Mouse (Mus musculus): ENCODE results near the gene Tbl1x.

Gene Tbl1x

DNA sequence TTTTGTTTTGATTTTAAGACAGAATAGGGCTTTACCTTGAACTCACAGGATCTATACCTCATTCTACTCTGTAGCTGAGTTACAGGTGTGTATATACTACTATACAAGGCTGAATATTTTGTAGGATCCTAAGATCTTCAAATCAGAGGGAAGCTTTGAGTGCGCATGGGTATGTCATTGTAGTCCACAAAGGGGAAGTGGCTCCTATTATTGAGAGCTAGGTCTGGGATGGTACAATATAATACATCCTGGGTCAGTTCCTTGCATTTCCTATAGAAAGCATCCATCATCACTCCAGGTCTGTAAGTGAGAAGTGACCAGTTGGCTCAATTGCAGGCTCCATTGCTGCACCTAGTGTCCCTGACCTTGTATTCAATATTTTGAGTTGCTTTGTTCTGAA lies 102.2 kb downstream of the Tbl1x start:
- no peak for DNase-seq

DNA sequence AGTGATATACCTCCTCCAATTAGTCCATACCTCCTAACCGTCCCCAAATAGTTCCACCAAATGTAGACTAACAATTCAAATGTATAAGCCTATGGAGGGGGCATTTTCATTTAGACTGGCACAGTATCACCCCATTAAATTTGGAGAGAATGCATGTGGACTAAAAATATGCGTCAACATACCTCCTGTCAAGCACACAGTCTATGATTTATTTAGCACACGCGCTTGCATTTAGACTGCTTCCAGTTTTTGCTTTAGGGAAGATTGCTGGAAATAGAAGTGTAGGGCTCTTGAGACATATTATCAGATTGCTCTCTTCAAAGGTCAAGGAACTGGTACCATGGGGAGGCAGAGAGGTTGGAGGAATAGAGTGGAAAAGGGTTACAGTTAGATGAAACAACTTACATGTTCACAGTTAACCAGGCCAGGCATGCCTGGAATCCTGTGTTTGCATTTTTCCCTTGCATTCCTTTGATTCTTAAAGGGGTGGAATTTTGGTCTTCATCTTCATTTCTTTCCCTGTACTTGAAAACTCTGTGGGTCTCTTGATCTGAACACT lies 105.0 kb downstream of the Tbl1x start:
- no peak for DNase-seq

DNA sequence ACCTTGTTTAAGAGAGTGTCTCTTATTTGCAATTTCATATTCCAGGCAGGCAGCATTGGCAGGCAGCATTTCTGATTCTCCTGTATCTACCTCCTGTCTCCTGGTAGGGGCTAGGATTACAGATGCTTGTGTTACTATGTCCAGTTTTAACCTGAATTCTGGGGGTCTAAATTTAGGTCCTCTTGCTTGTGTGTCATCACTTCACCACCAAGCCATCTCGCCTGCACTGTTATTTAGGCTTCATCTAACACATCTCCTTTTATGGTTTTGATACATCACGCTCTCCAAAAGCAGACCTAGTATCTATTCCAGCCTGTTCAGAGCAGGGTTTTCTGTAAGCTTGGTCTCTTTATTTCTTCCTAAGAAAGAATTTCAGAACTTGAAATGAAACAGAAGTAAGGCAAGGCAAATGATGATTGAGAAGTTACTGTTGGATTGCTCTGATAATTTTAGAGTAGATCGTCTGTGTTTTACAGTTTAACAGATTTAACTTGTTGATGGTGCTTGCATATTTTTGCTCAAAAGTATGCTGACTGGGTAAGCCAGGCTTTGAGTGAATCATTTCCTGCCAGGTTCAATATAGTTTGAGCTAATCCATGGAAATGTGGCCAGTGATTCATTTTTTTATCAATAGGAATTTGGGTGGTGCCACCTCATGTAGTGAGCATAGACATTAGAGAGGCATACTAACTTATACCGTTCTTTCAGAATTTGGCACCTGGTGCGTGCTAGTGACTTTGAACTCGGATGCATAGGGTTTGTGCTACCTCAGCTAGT lies 106.7 kb downstream of the Tbl1x start:
- DNase-seq: no peak

DNA sequence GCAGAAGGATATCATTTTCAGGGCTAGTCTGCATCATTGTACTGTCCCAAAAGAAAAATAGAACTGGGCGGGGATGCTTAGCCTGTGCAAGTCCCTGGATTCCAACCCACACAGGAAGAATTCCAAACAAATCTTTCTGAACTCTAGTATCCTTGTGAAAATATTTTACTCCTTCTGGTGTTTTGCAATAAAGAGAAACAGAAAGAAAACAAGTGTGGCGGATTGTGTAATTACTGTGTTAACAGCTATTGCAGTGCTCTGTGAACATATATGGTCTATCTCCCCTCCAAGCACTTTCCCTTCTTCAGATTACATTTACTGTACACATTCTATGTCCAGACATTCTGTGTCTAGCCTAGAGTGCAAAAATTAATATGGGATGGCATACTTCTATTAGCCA lies 119.6 kb downstream of the Tbl1x start:
- no peak for DNase-seq

DNA sequence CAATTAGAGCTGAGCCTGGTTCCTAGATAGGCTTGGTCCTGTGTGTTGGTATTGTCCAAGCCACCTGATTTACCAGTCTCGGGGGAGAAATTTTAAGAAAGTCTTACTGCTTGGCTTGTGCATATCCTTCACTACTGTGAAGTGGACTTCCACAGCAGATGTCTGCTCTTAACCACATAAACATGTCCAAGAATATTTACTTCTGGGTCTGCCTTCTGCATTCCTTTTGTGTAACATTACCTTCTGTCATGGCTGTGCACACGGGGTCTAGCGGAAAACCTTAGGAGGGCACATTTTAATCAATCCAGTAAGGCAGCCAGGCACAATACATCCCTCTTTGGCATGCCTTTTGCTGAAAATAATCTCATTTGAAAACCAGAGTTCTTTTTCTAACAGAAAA lies 125.7 kb downstream of the Tbl1x start:
- DNase-seq: no peak

DNA sequence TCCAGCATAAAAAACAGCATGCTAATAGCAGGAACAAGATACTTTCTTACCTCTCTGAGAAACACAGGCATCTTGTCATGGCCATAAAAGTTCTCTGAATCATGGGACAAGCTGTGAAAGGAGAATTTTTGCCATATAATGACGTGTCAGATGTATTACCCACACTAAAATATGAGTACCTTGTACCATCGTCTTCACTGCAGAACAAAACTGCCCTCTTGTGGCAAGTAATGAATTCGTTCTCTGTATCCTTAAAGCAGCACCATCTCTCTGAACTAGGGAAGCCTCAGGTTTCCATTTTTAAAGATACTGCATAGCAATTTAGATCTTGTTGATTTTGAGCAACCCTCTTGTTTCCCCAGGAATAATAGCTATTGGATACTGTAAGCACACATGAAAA lies 127.3 kb downstream of the Tbl1x start:
- no peak for DNase-seq

DNA sequence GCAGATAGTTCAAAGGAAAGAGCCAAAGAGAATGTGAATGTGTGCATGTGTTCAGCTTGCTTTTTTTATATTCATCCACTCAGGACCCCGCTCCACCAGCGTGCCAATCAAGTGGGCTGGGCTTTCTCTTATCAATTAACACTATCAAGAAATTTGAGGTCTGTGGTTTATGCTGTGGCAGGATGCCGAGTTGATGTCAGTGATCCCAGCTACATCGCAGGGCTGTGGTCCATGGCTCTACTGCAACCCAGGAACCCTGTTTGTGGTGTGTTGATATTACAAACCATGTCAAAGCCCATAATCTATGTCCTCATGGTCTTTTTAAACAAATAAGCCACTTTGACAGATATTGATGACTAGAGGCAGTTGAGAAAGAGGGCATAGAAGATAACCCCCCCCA lies 129.5 kb downstream of the Tbl1x start:
- DNase-seq: no peak

DNA sequence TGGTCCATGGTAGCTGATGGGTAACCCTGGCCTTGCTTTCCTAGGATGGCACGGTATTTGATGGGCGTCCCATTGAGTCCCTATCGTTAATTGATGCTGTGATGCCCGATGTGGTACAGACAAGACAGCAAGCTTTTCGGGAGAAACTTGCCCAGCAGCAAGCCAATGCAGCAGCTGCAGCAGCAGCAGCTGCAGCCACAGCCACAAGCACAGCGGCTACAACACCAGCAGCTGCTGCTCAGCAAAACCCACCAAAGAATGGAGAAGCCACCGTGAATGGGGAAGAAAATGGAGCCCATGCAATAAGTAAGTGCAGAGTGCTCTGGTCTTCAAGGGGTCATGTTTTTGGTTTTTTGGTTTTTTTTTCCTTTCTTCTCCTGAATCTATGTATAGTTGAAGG lies 135.4 kb downstream of the Tbl1x start:
- DNase-seq: no peak

DNA sequence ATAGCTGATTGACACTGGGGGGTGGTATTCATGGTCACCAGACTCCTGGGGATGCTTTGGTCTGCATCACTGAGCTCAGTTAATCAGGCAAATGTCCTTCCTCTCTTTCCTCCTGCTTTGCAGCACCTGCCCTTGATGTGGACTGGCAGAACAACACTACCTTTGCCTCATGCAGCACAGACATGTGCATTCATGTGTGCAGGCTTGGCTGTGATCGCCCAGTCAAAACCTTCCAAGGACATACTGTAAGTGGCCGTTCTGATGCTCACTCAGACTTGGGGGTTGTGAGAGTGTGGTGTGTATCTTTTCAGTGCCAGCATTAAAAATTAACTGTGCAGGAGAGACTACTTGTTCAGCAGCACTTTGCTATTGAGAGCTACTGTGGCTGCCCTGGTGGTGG lies 139.4 kb downstream of the Tbl1x start:
- no peak for DNase-seq

DNA sequence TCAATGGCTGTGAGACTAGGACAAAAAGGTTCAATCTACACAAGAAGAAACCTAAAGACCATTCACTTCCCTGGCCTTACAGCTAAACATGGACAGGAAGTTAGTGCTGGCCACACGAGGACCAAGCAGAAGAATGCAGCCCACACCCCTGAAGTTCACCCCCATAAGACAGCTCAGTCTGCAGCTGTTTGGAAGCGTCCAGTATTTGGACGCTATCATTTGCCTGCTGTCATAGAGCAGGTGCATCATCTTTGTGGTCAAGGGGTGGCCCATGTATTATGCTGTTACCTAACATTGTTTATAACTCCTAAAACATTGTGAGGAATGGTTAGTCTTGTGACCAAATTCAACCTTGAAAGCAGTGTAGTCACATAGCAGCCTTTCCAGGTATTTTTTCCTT lies 151.2 kb downstream of the Tbl1x start:
- DNase-seq: no peak

DNA sequence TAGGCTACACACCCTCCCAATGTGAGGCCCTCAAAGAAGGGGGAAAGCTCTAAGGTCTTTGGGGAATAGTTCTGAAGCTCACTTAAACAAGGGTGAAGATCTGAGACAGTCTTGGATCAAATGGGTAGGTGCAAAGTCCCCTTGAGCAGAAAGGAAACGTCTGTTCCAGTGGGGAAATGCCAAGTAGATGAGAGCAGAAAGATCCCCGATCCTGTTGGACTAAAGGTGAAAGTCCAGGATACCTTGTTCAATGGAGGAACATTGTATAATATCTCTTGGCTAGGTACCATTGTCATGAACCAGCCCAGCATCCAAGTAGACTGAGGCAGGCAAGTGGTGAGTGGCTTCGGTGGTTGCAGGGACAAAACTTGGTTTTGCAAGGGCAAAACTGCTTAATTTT lies 152.5 kb downstream of the Tbl1x start:
- no peak for DNase-seq

DNA sequence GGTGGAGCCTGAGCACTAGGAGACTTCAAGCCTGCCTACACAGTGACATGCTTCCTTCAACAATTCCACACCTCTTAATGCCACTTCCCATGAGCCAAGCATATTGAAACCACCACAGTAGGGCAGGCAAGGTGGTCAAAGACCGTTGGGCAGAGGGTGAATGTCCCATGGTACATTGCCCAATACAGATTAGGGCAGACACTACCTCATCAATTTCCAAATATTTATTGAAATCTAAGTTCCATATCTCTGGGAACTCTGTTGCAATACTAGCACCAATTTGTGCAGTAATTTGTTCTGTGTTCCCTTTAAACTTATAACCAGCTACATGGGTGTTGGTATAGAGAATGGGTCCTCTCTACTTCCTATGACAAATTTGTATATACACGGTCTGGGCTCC lies 154.2 kb downstream of the Tbl1x start:
- no peak for DNase-seq

DNA sequence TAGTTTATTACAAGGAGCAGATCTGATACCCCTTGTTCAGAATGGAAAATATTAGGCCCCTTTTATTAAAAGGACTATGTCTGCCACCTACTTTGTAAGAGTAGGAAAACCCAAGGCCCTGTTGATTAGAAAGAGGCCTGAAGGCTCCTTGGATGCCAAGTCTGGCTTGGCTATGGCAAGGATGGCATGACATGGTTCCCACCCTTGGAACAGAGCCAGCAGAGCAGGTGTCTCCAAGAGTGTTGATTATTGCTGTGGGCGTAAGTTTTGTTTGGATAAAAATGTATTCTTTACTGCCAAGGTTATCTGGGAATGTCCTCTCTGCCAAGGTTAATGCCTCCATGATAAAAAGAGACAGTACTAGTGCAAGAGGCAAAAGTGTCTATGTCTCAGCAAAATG lies 156.1 kb downstream of the Tbl1x start:
- DNase-seq: no peak

DNA sequence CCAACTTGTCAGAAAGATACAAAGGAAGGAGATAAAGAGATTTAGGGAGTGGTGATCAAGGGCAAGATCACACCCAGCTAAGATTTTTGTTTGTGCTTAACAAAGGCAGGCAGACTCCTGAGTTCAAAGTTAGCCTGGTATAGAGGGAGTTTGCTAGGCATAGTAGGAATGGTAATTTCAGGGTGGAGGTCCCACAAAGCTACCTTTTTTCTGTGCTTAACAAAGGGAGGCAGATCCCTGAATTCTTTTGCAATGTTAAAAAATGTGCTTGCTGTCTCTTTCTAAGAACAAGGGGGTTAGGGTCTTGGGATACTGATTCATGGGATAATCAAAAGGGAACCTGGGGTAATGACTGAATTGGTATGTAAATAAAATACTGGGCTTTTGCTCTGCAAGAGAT lies 156.6 kb downstream of the Tbl1x start:
- no peak for DNase-seq

DNA sequence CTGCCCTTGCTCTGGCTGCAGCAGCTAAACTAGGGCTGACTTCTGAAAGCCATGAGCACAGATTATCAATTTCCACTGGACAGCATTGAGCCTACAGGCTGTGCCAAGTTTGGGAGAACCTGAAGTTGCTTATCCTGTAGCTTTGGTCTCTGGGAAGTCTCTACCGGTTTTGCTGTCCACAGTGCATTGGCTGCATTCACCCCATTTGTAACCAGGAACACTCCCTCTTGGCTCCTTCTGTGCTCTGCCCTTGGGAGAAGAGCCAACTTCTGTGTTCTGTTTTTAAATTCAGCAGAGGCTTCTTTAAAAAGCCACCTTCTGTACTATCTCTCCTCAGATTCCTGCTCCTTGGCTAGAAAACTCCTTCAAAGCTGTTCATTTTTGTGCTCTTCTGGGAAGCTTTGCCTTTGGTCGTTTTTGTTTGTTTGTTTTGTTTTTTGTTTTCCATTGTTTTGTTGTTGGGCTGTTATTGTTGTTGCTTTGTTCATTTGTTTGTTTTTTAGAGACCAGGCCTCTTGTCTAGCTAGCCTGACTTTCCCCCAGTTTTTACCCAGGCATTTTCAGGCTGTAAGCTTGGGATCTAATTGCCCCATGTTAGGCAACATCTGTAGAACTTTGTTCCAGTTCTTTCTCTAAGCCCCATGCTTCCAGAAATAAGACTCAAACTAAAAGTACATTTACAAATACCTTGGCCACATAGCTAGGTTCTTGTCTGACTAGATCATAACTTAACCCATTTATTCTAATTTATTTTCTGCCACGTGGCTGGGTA lies 159.2 kb downstream of the Tbl1x start:
- no peak for DNase-seq

All from right cerebral cortex, postnatal 14 days (tissue).